Mouse (Mus musculus) neural tube, embryonic 14.5 days (tissue): ENCODE results near the gene Zfp526. TPM values are rescaled to one million over a fixed set of nuclear protein-coding genes. Genes with fewer than 3 reads are reported as not detected.

Experiments used
- ATAC-seq: fragments of 200-750 bp; cut with Nextera tagmentation; 2 replicates; pipeline ENCODE4 v1.8.0; 2017; ENCODE audit warnings: low read depth, mild to moderate bottlenecking, moderate TSS enrichment, moderate library complexity
- H3K27ac ChIP-seq: fragments of 300-500 bp; sonication (generic); 2 replicates; pipeline ENCODE4 v1.5.1; 2014; ENCODE audit warnings: low read depth, mild to moderate bottlenecking, control low read depth, low read length, moderate library complexity, mixed read lengths
- H3K27me3 ChIP-seq: fragments of 300-500 bp; sonication (generic); 2 replicates; pipeline ENCODE4 v1.6.1; 2014; ENCODE audit warnings: low read length; ENCODE audit not compliant: control insufficient read depth, insufficient read depth
- H3K36me3 ChIP-seq: fragments of 300-500 bp; sonication (generic); 2 replicates; pipeline ENCODE4 v1.6.1; 2014; ENCODE audit warnings: low read length, mixed read lengths; ENCODE audit not compliant: control insufficient read depth, insufficient read depth
- H3K4me1 ChIP-seq: fragments of 300-500 bp; sonication (generic); 2 replicates; pipeline ENCODE4 v1.6.1; 2014; ENCODE audit warnings: low read length; ENCODE audit not compliant: control insufficient read depth, insufficient read depth
- H3K4me2 ChIP-seq: fragments of 300-500 bp; sonication (generic); 2 replicates; pipeline ENCODE4 v1.6.1; 2014; ENCODE audit warnings: mild to moderate bottlenecking, low read depth, low read length, control low read depth
- H3K4me3 ChIP-seq: fragments of 300-500 bp; sonication (generic); 2 replicates; pipeline ENCODE4 v1.5.1; 2014; ENCODE audit warnings: low read depth, low read length, control low read depth, mixed read lengths
- H3K9ac ChIP-seq: fragments of 300-500 bp; sonication (generic); replicated peaks from 2 replicates; pipeline ENCODE4 v1.6.1; 2014; ENCODE audit warnings: low read depth, mild to moderate bottlenecking, control low read depth, low read length, mixed read lengths
- H3K9me3 ChIP-seq: fragments of 300-500 bp; sonication (generic); 2 replicates; pipeline ENCODE4 v1.6.1; 2016; ENCODE audit warnings: low read length; ENCODE audit not compliant: control insufficient read depth
- whole genome bisulfite sequencing: fragments of 180-500 bp; shearing (Covaris S2); extraction: QIAGEN DNeasy Blood & Tissue Kit; methylation state at CpG from one replicate; pipeline ENCODE4 v1.1.7; 2014; 5-methylcytosine and 5-hydroxymethylcytosine counted together
- polyA plus RNA-seq: library from polyadenylated mRNA; unstranded; fragments of >200 nt; fragmentation: Nextera tagmentation; extraction: Ambion mirVana; gene quantifications from 2 replicates; pipeline ENCODE4 v1.2.1, GENCODE M21; 2014

Zfp526 gene
- polyA plus RNA-seq, 1 experiment from 2014 or later = 2.8 TPM

DNA sequence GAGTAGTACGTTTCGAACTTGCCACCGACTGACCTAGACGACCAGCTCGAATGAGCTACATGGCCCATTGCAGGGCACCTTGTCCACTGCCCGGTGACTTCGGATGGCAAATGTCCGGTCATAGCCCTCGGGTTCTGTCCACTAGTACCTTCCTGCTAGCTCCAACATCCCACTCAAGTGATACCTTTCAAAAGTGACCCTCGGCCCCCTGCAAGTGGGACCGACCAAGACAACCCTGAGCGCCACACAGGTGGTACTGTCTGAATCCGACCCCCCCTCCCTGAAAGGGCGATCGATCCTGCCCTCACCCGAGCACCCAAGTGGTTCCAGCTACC lies 1.8 kb upstream of the Zfp526 start:
- Histone ChIP-seq H3K9me3 (no peaks in the 10 kb centered on the region), H3K4me1 (peaks cover 21% of the 10 kb centered on the region), H3K4me2 (peak overlapping the region; percentile 70), H3K27me3 (no peaks in the 10 kb centered on the region), H3K36me3 (peaks cover 6% of the 10 kb centered on the region), H3K4me3 (peak overlapping the region; percentile 68), H3K27ac (peak overlapping the region; percentile 7), H3K9ac (peak overlapping the region; percentile 57)
- 0% methylated on average over 16 of the region's 16 CpGs for WGBS
- no peak; the same call in 1 of the 2 replicates for ATAC-seq

- Histone ChIP-seq H3K4me1 (peaks cover 21% of the 10 kb centered on the region), H3K4me2 (peak overlapping the region; percentile 70), H3K4me3 (peak overlapping the region; percentile 68), H3K36me3 (peaks cover 7% of the 10 kb centered on the region), H3K27me3 (no peaks in the 10 kb centered on the region), H3K9me3 (no peaks in the 10 kb centered on the region), H3K27ac (peak overlapping the region; percentile 72), H3K9ac (peak overlapping the region; percentile 57)
- peak; percentile 66 for ATAC-seq
- 4% methylated on average over 31 of the region's 31 CpGs for WGBS
Observed at GRCm38 (mm10) chr7:25219756-25220456, 1.3 kb upstream of the Zfp526 start.

- ATAC-seq = peak; percentile 2; the same call in 1 of the 2 replicates
- peak within 1 kb of the TSS; percentile 57 for H3K9ac ChIP-seq
- 8% methylated on average over 20 of the region's 20 CpGs for WGBS
- H3K27me3 ChIP-seq = no peaks in the 10 kb centered on the region
- H3K4me1 ChIP-seq = peaks cover 21% of the 10 kb centered on the region
- peak within 1 kb of the TSS; percentile 70 for H3K4me2 ChIP-seq
- H3K9me3 ChIP-seq = no peaks in the 10 kb centered on the region
- H3K36me3 ChIP-seq = peaks cover 11% of the 10 kb centered on the region
- H3K4me3 ChIP-seq = peak within 1 kb of the TSS; percentile 68
- H3K27ac ChIP-seq = peak within 1 kb of the TSS; percentile 82
Observed at GRCm38 (mm10) chr7:25220457-25221101, 646 bp upstream of the Zfp526 start, which contains the start of gene Dedd2. TSS of gene Dedd2 (minus strand) at chr7:25220615.

DNA sequence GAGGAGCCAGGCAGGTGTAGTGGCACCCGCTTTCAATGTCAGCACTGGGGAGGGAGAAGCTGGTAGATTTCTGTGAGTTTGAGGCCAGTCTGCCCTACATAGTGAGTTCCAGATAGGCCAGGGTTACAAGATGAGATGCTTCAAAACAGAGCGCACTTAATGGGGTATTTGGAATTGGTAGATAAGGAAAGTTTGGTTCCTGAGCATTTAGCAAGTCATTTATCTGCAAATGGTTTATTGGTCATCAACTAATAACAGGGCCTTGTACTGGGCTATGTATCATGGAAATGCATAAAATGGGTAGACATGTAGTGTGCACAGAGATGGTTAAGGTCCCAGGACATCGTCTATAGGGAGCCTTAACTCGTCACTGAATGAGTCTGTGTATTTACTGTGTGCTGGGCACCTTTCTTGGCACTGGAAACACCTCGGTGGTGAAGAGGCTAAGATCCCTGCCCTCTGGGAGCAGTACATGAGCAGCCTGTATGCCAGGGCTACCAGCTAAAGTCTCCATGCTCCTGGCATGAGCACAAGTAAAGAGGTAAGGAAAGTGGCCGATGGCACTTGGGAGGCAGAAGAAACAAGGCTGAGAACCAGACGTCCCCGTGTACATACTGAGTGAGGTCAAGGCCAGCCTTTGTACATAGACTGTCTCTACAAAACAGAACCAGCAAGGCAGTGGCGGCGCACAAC lies 1.2 kb downstream of the Zfp526 start:
- H3K9me3 ChIP-seq = no peaks in the 10 kb centered on the region
- H3K36me3 ChIP-seq = peaks cover 27% of the 10 kb centered on the region
- H3K9ac ChIP-seq = 0 out of 2 replicates have a peak overlapping the region, but pooled peaks have one; percentile 51
- 88% methylated on average over 10 of the region's 10 CpGs for WGBS
- ATAC-seq = no peak
- peak overlapping the region; percentile 45 for H3K4me3 ChIP-seq
- H3K4me1 ChIP-seq = peaks cover 21% of the 10 kb centered on the region
- no peak overlapping the region for H3K27ac ChIP-seq
- no peaks in the 10 kb centered on the region for H3K27me3 ChIP-seq
- peak overlapping the region; percentile 70 for H3K4me2 ChIP-seq

- no peak overlapping the region for H3K4me3 ChIP-seq
- no peak overlapping the region for H3K27ac ChIP-seq
- no peak for ATAC-seq
- no peaks in the 10 kb centered on the region for H3K9me3 ChIP-seq
- no peaks in the 10 kb centered on the region for H3K4me1 ChIP-seq
- no peaks in the 10 kb centered on the region for H3K27me3 ChIP-seq
- no peak overlapping the region for H3K9ac ChIP-seq
- H3K36me3 ChIP-seq = peaks cover 60% of the 10 kb centered on the region
- 100% methylated on average over 1 of the region's 1 CpGs for WGBS
- H3K4me2 ChIP-seq = no peak overlapping the region
Observed at GRCm38 (mm10) chr7:25227523-25228300, 6.5 kb downstream of the Zfp526 start.

- ATAC-seq = no peak
- no peaks in the 10 kb centered on the region for H3K27me3 ChIP-seq
- H3K27ac ChIP-seq = no peak overlapping the region
- no peak overlapping the region for H3K9ac ChIP-seq
- peaks cover 58% of the 10 kb centered on the region for H3K36me3 ChIP-seq
- WGBS = 93% methylated on average over 9 of the region's 9 CpGs
- H3K4me2 ChIP-seq = no peak overlapping the region
- peaks cover 4% of the 10 kb centered on the region; the same call in 1 of the 2 replicates for H3K4me1 ChIP-seq
- no peaks in the 10 kb centered on the region for H3K9me3 ChIP-seq
- no peak overlapping the region for H3K4me3 ChIP-seq
Observed at GRCm38 (mm10) chr7:25230690-25231285, 9.6 kb downstream of the Zfp526 start.

- peaks cover 15% of the 10 kb centered on the region for H3K4me1 ChIP-seq
- no peak overlapping the region for H3K4me3 ChIP-seq
- ATAC-seq = no peak
- H3K9ac ChIP-seq = no peak overlapping the region
- no peaks in the 10 kb centered on the region for H3K9me3 ChIP-seq
- H3K4me2 ChIP-seq = no peak overlapping the region
- WGBS = 79% methylated on average over 5 of the region's 5 CpGs
- peaks cover 46% of the 10 kb centered on the region for H3K36me3 ChIP-seq
- no peak overlapping the region for H3K27ac ChIP-seq
- H3K27me3 ChIP-seq = no peaks in the 10 kb centered on the region
Observed at GRCm38 (mm10) chr7:25232101-25232648, 10.9 kb downstream of the Zfp526 start.

DNA sequence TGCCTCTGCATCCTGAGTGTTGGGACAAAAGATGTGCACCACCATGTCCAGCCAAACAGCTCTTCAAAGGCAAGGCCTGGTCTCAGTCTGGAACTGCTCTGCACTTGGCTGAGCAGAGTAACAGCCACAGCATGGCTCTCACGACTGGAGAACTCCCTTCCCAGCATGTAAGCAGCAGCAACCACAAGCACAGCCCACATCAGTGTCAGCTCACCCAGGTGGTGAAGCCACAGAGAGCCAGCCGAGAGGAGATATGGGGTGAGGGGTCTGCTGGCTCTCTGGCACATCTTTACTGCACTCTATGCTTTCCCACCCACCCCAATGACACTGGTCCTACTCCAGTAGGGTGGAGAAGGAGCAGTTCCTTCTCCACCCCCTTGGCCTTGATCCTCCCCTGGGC lies 11.8 kb downstream of the Zfp526 start:
- WGBS = 88% methylated on average over 2 of the region's 2 CpGs
- H3K27ac ChIP-seq = no peak overlapping the region
- H3K9ac ChIP-seq = no peak overlapping the region
- H3K9me3 ChIP-seq = no peaks in the 10 kb centered on the region
- peaks cover 44% of the 10 kb centered on the region for H3K36me3 ChIP-seq
- no peak overlapping the region for H3K4me3 ChIP-seq
- H3K4me2 ChIP-seq = no peak overlapping the region
- no peak for ATAC-seq
- H3K4me1 ChIP-seq = peaks cover 15% of the 10 kb centered on the region
- no peaks in the 10 kb centered on the region for H3K27me3 ChIP-seq
